In genomic region chr10:127618173-127618572, GRCm38 (mm10) we compare ENCODE assay signal across 8 mouse cellular contexts. TPM values are rescaled to one million over a fixed set of nuclear protein-coding genes. Genes with fewer than 3 reads are reported as not detected.
DNase-seq lines count a peak whose midpoint lies in the region; ATAC-seq and TF ChIP-seq lines count a peak whose summit lies in the region.

No protein-coding gene starts in this region.

- ATAC-seq in cerebellum, adult (ENCODE audit: insufficient number of reproducible peaks, low FRiP score, low TSS enrichment) = no peak
- ATAC-seq in liver, postnatal 0 days = no peak
- ATAC-seq in activated CD4-positive, CD25-positive, alpha-beta regulatory T cell, adult 4 months = no peak
- no peak for ATAC-seq in erythroblast, adult 5-6 weeks (replicated peaks; ENCODE audit: low FRiP score, poor library complexity, severe bottlenecking)

- no peaks in the 10 kb centered on the region for H3K36me3 ChIP-seq in spleen, adult 2 months (ENCODE audit: control insufficient read depth, insufficient read depth, low read length)
- H3K36me3 ChIP-seq in liver, postnatal 0 days (replicated peaks; ENCODE audit: insufficient read depth, low read length) = no peaks in the 10 kb centered on the region; the same call in 1 of the 2 replicates

- H3K9me3 ChIP-seq in liver, postnatal 0 days (ENCODE audit: low read length) = no peaks in the 10 kb centered on the region

- H3K27me3 ChIP-seq in spleen, adult 2 months (ENCODE audit: control insufficient read depth, insufficient read depth, low read length) = peaks cover 7% of the 10 kb centered on the region
- peaks cover 16% of the 10 kb centered on the region for H3K27me3 ChIP-seq in liver, postnatal 0 days (ENCODE audit: insufficient read depth, low read length)

- H3K9ac ChIP-seq in liver, postnatal 0 days (replicated peaks) = peak overlapping the region; percentile 74

- intact Hi-C loops in left cerebral cortex, postnatal 4 days (cut with DNase I) = no loop called here

- no peak for TF ChIP-seq CTCF in spleen, adult 2 months (IDR thresholded peaks at IDR 0.05; ENCODE audit: extremely low read depth, insufficient read depth, insufficient read length, insufficient replicate concordance)
- no peak for TF ChIP-seq CTCF in liver, postnatal 0 days (IDR thresholded peaks at IDR 0.05; ENCODE audit: low read depth)

- peaks cover 6% of the 10 kb centered on the region; the same call in 1 of the 2 replicates for H3K4me1 ChIP-seq in spleen, adult 2 months (ENCODE audit: control insufficient read depth, insufficient read depth, insufficient read length)
- peaks cover 28% of the 10 kb centered on the region for H3K4me1 ChIP-seq in liver, postnatal 0 days (ENCODE audit: insufficient read depth)

- H3K4me2 ChIP-seq in liver, postnatal 0 days (ENCODE audit: low read depth, low read length) = peak overlapping the region; percentile 93

- 55% methylated on average over 6 of the region's 6 CpGs for WGBS in spleen, adult 2 months
- 33% methylated on average over 6 of the region's 6 CpGs for WGBS in liver, postnatal 0 days (ENCODE audit: insufficient replicate concordance)

- no peak for TF ChIP-seq EP300 in liver, postnatal 0 days (IDR thresholded peaks at IDR 0.05; ENCODE audit: low read depth)

- TF ChIP-seq POLR2A in spleen, adult 2 months (IDR thresholded peaks at IDR 0.05; ENCODE audit: low read depth, low read length) = no peak

- H3K4me3 ChIP-seq in spleen, adult 2 months (ENCODE audit: extremely low read depth, insufficient read depth, insufficient read length) = no peak overlapping the region
- H3K4me3 ChIP-seq in liver, postnatal 0 days (ENCODE audit: low read depth, low read length) = peak overlapping the region; percentile 65; the same call in 1 of the 2 replicates

- H3K27ac ChIP-seq in spleen, adult 2 months (ENCODE audit: insufficient read depth, low read length) = peak overlapping the region; percentile 17; the same call in 1 of the 2 replicates
- H3K27ac ChIP-seq in liver, postnatal 0 days (ENCODE audit: low read depth) = peak overlapping the region; percentile 91

- DNase-seq in cerebellum, adult 9-11 months = peak; percentile 65
- no peak for DNase-seq in spleen, adult 2 months (ENCODE audit: low read depth in 1 of 2, low spot score in 2 of 2)
- no peak for DNase-seq in spleen, postnatal 4 days (ENCODE audit: low spot score in 2 of 2)
- DNase-seq in liver, postnatal 0 days = no peak
- no peak for DNase-seq in left cerebral cortex, postnatal 4 days

RNA-seq across cellular contexts. Expression of gene Lrp1, which starts 2.8 kb away (rescaled TPM):
- 98.7 and 99.4 TPM in 2 replicates for polyA plus RNA-seq in spleen, adult 2 months (2012; rRNA removed)
- polyA plus RNA-seq in liver, postnatal 0 days (2015; fragmentation: Nextera tagmentation; extraction: Ambion mirVana) = 44.7 and 49.2 TPM in 2 replicates
- under 1 TPM in 1 of 2 experiments, not detected in 1; 0.57 TPM for polyA plus RNA-seq in activated CD4-positive, CD25-positive, alpha-beta regulatory T cell, adult 4 months (2017; shearing (Covaris generic))
- 11.9 and 14.0 TPM in 2 replicates for total RNA-seq in erythroblast, adult 5-6 weeks (2015; ENCODE audit: low replicate concordance)
- 9.7 and 17.0 TPM in 2 replicates for total RNA-seq in erythroblast, adult 5-6 weeks (2017; ENCODE audit: low replicate concordance)
- 100 to 1,000 TPM; 286 to 296 TPM for total RNA-seq in left cerebral cortex, postnatal 4 days (2021)

RNA-seq across cellular contexts. Expression of gene Stat6, which starts 24.6 kb away (rescaled TPM):
- polyA plus RNA-seq in spleen, adult 2 months (2012; rRNA removed) = 120 and 126 TPM in 2 replicates
- 11.3 and 13.0 TPM in 2 replicates for polyA plus RNA-seq in liver, postnatal 0 days (2015; fragmentation: Nextera tagmentation; extraction: Ambion mirVana)
- polyA plus RNA-seq in activated CD4-positive, CD25-positive, alpha-beta regulatory T cell, adult 4 months (2017; shearing (Covaris generic)) = 100 to 1,000 TPM; 119 to 157 TPM
- 15.7 and 16.7 TPM in 2 replicates for total RNA-seq in erythroblast, adult 5-6 weeks (2015; ENCODE audit: low replicate concordance)
- total RNA-seq in erythroblast, adult 5-6 weeks (2017; ENCODE audit: low replicate concordance) = 15.9 and 27.1 TPM in 2 replicates
- total RNA-seq in left cerebral cortex, postnatal 4 days (2021) = 1 to 10 TPM; 6.0 to 6.1 TPM

RNA-seq across cellular contexts. Expression of gene Nemp1, which starts 48.5 kb away (rescaled TPM):
- polyA plus RNA-seq in spleen, adult 2 months (2012; rRNA removed) = 3.2 and 3.5 TPM in 2 replicates
- polyA plus RNA-seq in liver, postnatal 0 days (2015; fragmentation: Nextera tagmentation; extraction: Ambion mirVana) = 5.6 and 6.3 TPM in 2 replicates
- polyA plus RNA-seq in activated CD4-positive, CD25-positive, alpha-beta regulatory T cell, adult 4 months (2017; shearing (Covaris generic)) = 1 to 10 TPM; 4.7 to 5.8 TPM
- 11.0 and 13.2 TPM in 2 replicates for total RNA-seq in erythroblast, adult 5-6 weeks (2015; ENCODE audit: low replicate concordance)
- total RNA-seq in erythroblast, adult 5-6 weeks (2017; ENCODE audit: low replicate concordance) = 12.4 and 14.3 TPM in 2 replicates
- 1 to 10 TPM; 4.8 to 5.6 TPM for total RNA-seq in left cerebral cortex, postnatal 4 days (2021)

RNA-seq across cellular contexts. Expression of gene Nab2, which starts 50.2 kb away (rescaled TPM):
- polyA plus RNA-seq in spleen, adult 2 months (2012; rRNA removed) = 30.6 and 32.7 TPM in 2 replicates
- 2.4 and 4.3 TPM in 2 replicates for polyA plus RNA-seq in liver, postnatal 0 days (2015; fragmentation: Nextera tagmentation; extraction: Ambion mirVana)
- 10 to 100 TPM in 1 of 2 experiments, 1 to 10 TPM in 1; 7.4 to 10.2 TPM for polyA plus RNA-seq in activated CD4-positive, CD25-positive, alpha-beta regulatory T cell, adult 4 months (2017; shearing (Covaris generic))
- 0.96 TPM in 1 of 2 replicates, not detected in the other for total RNA-seq in erythroblast, adult 5-6 weeks (2015; ENCODE audit: low replicate concordance)
- total RNA-seq in erythroblast, adult 5-6 weeks (2017; ENCODE audit: low replicate concordance) = 0.60 TPM in 1 of 2 replicates, not detected in the other
- 10 to 100 TPM; 21.5 to 21.9 TPM for total RNA-seq in left cerebral cortex, postnatal 4 days (2021)

Comparison
In these comparisons a context has a peak if more than half of its experiments do, and no peak if none do; other contexts are left out.
1. RNA of gene Lrp1, which starts 2.8 kb away (polyA plus RNA-seq): 98.7 to 99.4 TPM in spleen, adult 2 months and 44.7 to 49.2 TPM in liver, postnatal 0 days; 0.57 TPM in activated CD4-positive, CD25-positive, alpha-beta regulatory T cell, adult 4 months; every median in the first group is over 10 times any median in the second.